Mouse (Mus musculus): ENCODE data around the gene Otx2. TPM values are rescaled to one million over a fixed set of nuclear protein-coding genes. Genes with fewer than 3 reads are reported as not detected.
A peak's percentile ranks its signal among the peaks of the same experiment; 100 is the strongest.

Otx2 gene
- polyA plus RNA-seq, 1 experiment from 2014 or later = not detected

GRCm38 (mm10) chr14:48664841-48665815 lies 8.5 kb downstream of the Otx2 start:
- Histone ChIP-seq H3K36me3 (ENCODE audit: control insufficient read depth, insufficient read depth) (no peaks in the 10 kb centered on the region), H3K9me3 (ENCODE audit: control insufficient read depth) (no peaks in the 10 kb centered on the region), H3K27me3 (replicated peaks; ENCODE audit: control insufficient read depth, insufficient read depth, low read length) (peaks cover 95% of the 10 kb centered on the region), H3K27ac (ENCODE audit: low read depth, low read length) (no peak overlapping the region), H3K4me2 (replicated peaks; ENCODE audit: low read depth) (no peak overlapping the region), H3K9ac (ENCODE audit: low read depth, low read length) (no peak overlapping the region), H3K4me3 (ENCODE audit: low read depth, low read length) (peak overlapping the region; percentile 21; the same call in 1 of the 2 replicates), H3K4me1 (replicated peaks; ENCODE audit: control insufficient read depth, insufficient read depth, low read length) (no peaks in the 10 kb centered on the region)
- 2% methylated on average over 50 of the region's 50 CpGs for whole genome bisulfite sequencing
- TF ChIP-seq CTCF (IDR thresholded peaks at IDR 0.05; ENCODE audit: low read depth) = no peak
- no peak for ATAC-seq

- Histone ChIP-seq H3K4me3 (ENCODE audit: low read depth, low read length) (peak overlapping the region; percentile 21; the same call in 1 of the 2 replicates), H3K9me3 (ENCODE audit: control insufficient read depth) (no peaks in the 10 kb centered on the region), H3K27me3 (replicated peaks; ENCODE audit: control insufficient read depth, insufficient read depth, low read length) (peaks cover 96% of the 10 kb centered on the region), H3K4me1 (replicated peaks; ENCODE audit: control insufficient read depth, insufficient read depth, low read length) (no peaks in the 10 kb centered on the region), H3K36me3 (ENCODE audit: control insufficient read depth, insufficient read depth) (no peaks in the 10 kb centered on the region), H3K4me2 (replicated peaks; ENCODE audit: low read depth) (no peak overlapping the region), H3K9ac (ENCODE audit: low read depth, low read length) (no peak overlapping the region), H3K27ac (ENCODE audit: low read depth, low read length) (no peak overlapping the region)
- WGBS = 3% methylated on average over 14 of the region's 14 CpGs
- no peak for ATAC-seq
- no peak for TF ChIP-seq CTCF (IDR thresholded peaks at IDR 0.05; ENCODE audit: low read depth)
Measured at GRCm38 (mm10) chr14:48664001-48664810, 9.4 kb downstream of the Otx2 start.

GRCm38 (mm10) chr14:48663531-48663930 lies 10.1 kb downstream of the Otx2 start:
- 3% methylated on average over 4 of the region's 4 CpGs for WGBS
- no peak for ATAC-seq
- peaks cover 96% of the 10 kb centered on the region for H3K27me3 ChIP-seq (replicated peaks; ENCODE audit: control insufficient read depth, insufficient read depth, low read length)

GRCm38 (mm10) chr14:48662568-48663236 lies 10.9 kb downstream of the Otx2 start:
- no peaks in the 10 kb centered on the region for H3K4me1 ChIP-seq (replicated peaks; ENCODE audit: control insufficient read depth, insufficient read depth, low read length)
- H3K36me3 ChIP-seq (ENCODE audit: control insufficient read depth, insufficient read depth) = no peaks in the 10 kb centered on the region
- no peak for ATAC-seq
- WGBS = 2% methylated on average over 16 of the region's 16 CpGs
- H3K9me3 ChIP-seq (ENCODE audit: control insufficient read depth) = no peaks in the 10 kb centered on the region
- H3K4me3 ChIP-seq (ENCODE audit: low read depth, low read length) = peak overlapping the region; percentile 11; the same call in 1 of the 2 replicates
- TF ChIP-seq CTCF (IDR thresholded peaks at IDR 0.05; ENCODE audit: low read depth) = no peak
- H3K9ac ChIP-seq (ENCODE audit: low read depth, low read length) = no peak overlapping the region
- H3K27ac ChIP-seq (ENCODE audit: low read depth, low read length) = no peak overlapping the region
- H3K27me3 ChIP-seq (replicated peaks; ENCODE audit: control insufficient read depth, insufficient read depth, low read length) = peaks cover 95% of the 10 kb centered on the region
- no peak overlapping the region for H3K4me2 ChIP-seq (replicated peaks; ENCODE audit: low read depth)

More at GRCm38 (mm10) chr14:48663531-48663930, 10.1 kb downstream of the Otx2 start:
- TF ChIP-seq CTCF (IDR thresholded peaks at IDR 0.05; ENCODE audit: low read depth) = no peak
- H3K4me2 ChIP-seq (replicated peaks; ENCODE audit: low read depth) = no peak overlapping the region
- H3K27ac ChIP-seq (ENCODE audit: low read depth, low read length) = no peak overlapping the region
- H3K4me3 ChIP-seq (ENCODE audit: low read depth, low read length) = no peak overlapping the region
- H3K9ac ChIP-seq (ENCODE audit: low read depth, low read length) = no peak overlapping the region
- no peaks in the 10 kb centered on the region for H3K36me3 ChIP-seq (ENCODE audit: control insufficient read depth, insufficient read depth)
- no peaks in the 10 kb centered on the region for H3K4me1 ChIP-seq (replicated peaks; ENCODE audit: control insufficient read depth, insufficient read depth, low read length)
- H3K9me3 ChIP-seq (ENCODE audit: control insufficient read depth) = no peaks in the 10 kb centered on the region

GRCm38 (mm10) chr14:48661646-48662567 lies 11.7 kb downstream of the Otx2 start:
- Histone ChIP-seq H3K4me3 (ENCODE audit: low read depth, low read length) (peak overlapping the region; percentile 11; the same call in 1 of the 2 replicates), H3K9me3 (ENCODE audit: control insufficient read depth) (no peaks in the 10 kb centered on the region), H3K4me1 (replicated peaks; ENCODE audit: control insufficient read depth, insufficient read depth, low read length) (no peaks in the 10 kb centered on the region), H3K27me3 (replicated peaks; ENCODE audit: control insufficient read depth, insufficient read depth, low read length) (peaks cover 93% of the 10 kb centered on the region), H3K27ac (ENCODE audit: low read depth, low read length) (no peak overlapping the region), H3K4me2 (replicated peaks; ENCODE audit: low read depth) (0 out of 2 replicates have a peak overlapping the region, but pooled peaks have one; percentile 30), H3K36me3 (ENCODE audit: control insufficient read depth, insufficient read depth) (no peaks in the 10 kb centered on the region), H3K9ac (ENCODE audit: low read depth, low read length) (no peak overlapping the region)
- no peak for ATAC-seq
- TF ChIP-seq CTCF (IDR thresholded peaks at IDR 0.05; ENCODE audit: low read depth) = no peak
- WGBS = 5% methylated on average over 38 of the region's 38 CpGs
